Mouse (Mus musculus) hindbrain, embryonic 16.5 days (tissue): ENCODE measurements around the gene Cnga4. TPM values are rescaled to one million over a fixed set of nuclear protein-coding genes. Genes with fewer than 3 reads are reported as not detected.
A peak's percentile ranks its signal among the peaks of the same experiment; 100 is the strongest.
"Not testable (repeated sequence)": the region's sequence is repeated elsewhere in the genome, so short reads cannot be mapped to it uniquely, and the experiment has no call there.

ENCODE experiments used
- ATAC-seq: fragments of 200-750 bp; cut with Nextera tagmentation; 2 replicates; pipeline ENCODE4 v1.8.0; 2017; ENCODE audit warnings: moderate TSS enrichment, moderate library complexity
- H3K27ac ChIP-seq: fragments of 300-500 bp; sonication (generic); 2 replicates; pipeline ENCODE4 v1.5.1; 2014; ENCODE audit warnings: low read depth, mild to moderate bottlenecking, control low read depth, low read length, moderate library complexity
- H3K27me3 ChIP-seq: fragments of 300-500 bp; sonication (generic); replicated peaks from 2 replicates; pipeline ENCODE4 v1.6.1; 2014; ENCODE audit warnings: low read length; ENCODE audit not compliant: control insufficient read depth, insufficient read depth
- H3K36me3 ChIP-seq: fragments of 300-500 bp; sonication (generic); 2 replicates; pipeline ENCODE4 v1.6.1; 2014; ENCODE audit warnings: mild to moderate bottlenecking, low read length, moderate library complexity, mixed read lengths; ENCODE audit not compliant: control insufficient read depth, insufficient read depth
- H3K4me1 ChIP-seq: fragments of 300-500 bp; sonication (generic); 2 replicates; pipeline ENCODE4 v1.6.1; 2014; ENCODE audit warnings: low read depth, low read length; ENCODE audit not compliant: control insufficient read depth, insufficient read depth
- H3K4me2 ChIP-seq: fragments of 300-500 bp; sonication (generic); 2 replicates; pipeline ENCODE4 v1.6.1; 2014; ENCODE audit warnings: mild to moderate bottlenecking, low read length, control low read depth, moderate library complexity
- H3K4me3 ChIP-seq: fragments of 300-500 bp; sonication (generic); 2 replicates; pipeline ENCODE4 v1.5.1; 2014; ENCODE audit warnings: mild to moderate bottlenecking, low read length, control low read depth, moderate library complexity
- H3K9ac ChIP-seq: fragments of 300-500 bp; sonication (generic); 2 replicates; pipeline ENCODE4 v1.6.1; 2014; ENCODE audit warnings: low read depth, mild to moderate bottlenecking, control low read depth, low read length, moderate library complexity
- H3K9me3 ChIP-seq: fragments of 300-500 bp; sonication (generic); 2 replicates; pipeline ENCODE4 v1.6.1; 2014; ENCODE audit warnings: mild to moderate bottlenecking, low read length, moderate library complexity; ENCODE audit not compliant: control insufficient read depth
- WGBS: fragments of 180-500 bp; shearing (Covaris S2); extraction: QIAGEN DNeasy Blood & Tissue Kit; methylation state at CpG from one replicate; pipeline ENCODE4 v1.1.7; 2014; 5-methylcytosine and 5-hydroxymethylcytosine counted together
- polyA plus RNA-seq: library from polyadenylated mRNA; unstranded; fragments of >200 nt; fragmentation: Nextera tagmentation; extraction: Ambion mirVana; gene quantifications from 2 replicates; pipeline ENCODE4 v1.2.1, GENCODE M21; 2015

Gene Cnga4
- 0.17 TPM in 1 of 2 replicates, not detected in the other for polyA plus RNA-seq

- 82% methylated on average over 5 of the region's 5 CpGs for WGBS
These were observed at the start of gene Cnga4 for GRCm38 (mm10) chr7:105404268-105404667. Cnga4 (plus strand) TSS chr7:105404568.

GRCm38 (mm10) chr7:105356064-105356463 is 48.3 kb upstream of the Cnga4 start:
- not testable (repeated sequence) for H3K27ac ChIP-seq, H3K4me3 ChIP-seq, H3K27me3 ChIP-seq, H3K36me3 ChIP-seq, H3K4me2 ChIP-seq, H3K4me1 ChIP-seq, H3K9me3 ChIP-seq, H3K9ac ChIP-seq
- ATAC-seq: peak; percentile 67; the same call in 1 of the 2 replicates
- no CpG with 5 or more reads among the region's 5 CpGs for WGBS

More at GRCm38 (mm10) chr7:105404268-105404667, at the start of gene Cnga4:
- Histone ChIP-seq H3K9ac (no peak within 1 kb of the TSS), H3K36me3 (no peaks in the 10 kb centered on the region), H3K4me1 (peaks cover under 1% of the 10 kb centered on the region; the same call in 1 of the 2 replicates), H3K4me3 (no peak within 1 kb of the TSS), H3K9me3 (no peaks in the 10 kb centered on the region), H3K27me3 (no peaks in the 10 kb centered on the region), H3K4me2 (no peak within 1 kb of the TSS), H3K27ac (no peak within 1 kb of the TSS)
- ATAC-seq: no peak

- 90% methylated on average over 1 of the region's 2 CpGs for WGBS
- ATAC-seq: peak; percentile 88
- not testable (repeated sequence) for H3K9ac ChIP-seq, H3K9me3 ChIP-seq, H3K36me3 ChIP-seq, H3K27ac ChIP-seq, H3K4me2 ChIP-seq, H3K27me3 ChIP-seq, H3K4me1 ChIP-seq, H3K4me3 ChIP-seq
These were observed 47.9 kb upstream of the Cnga4 start for GRCm38 (mm10) chr7:105356487-105356886.

GRCm38 (mm10) chr7:105361713-105362112 is 42.7 kb upstream of the Cnga4 start:
- H3K4me3 ChIP-seq: no peak overlapping the region
- no peaks in the 10 kb centered on the region for H3K9me3 ChIP-seq
- H3K9ac ChIP-seq: no peak overlapping the region
- ATAC-seq: no peak
- 89% methylated on average over 2 of the region's 2 CpGs for WGBS
- no peaks in the 10 kb centered on the region for H3K36me3 ChIP-seq
- no peaks in the 10 kb centered on the region for H3K27me3 ChIP-seq
- no peak overlapping the region for H3K4me2 ChIP-seq
- H3K27ac ChIP-seq: no peak overlapping the region
- no peaks in the 10 kb centered on the region for H3K4me1 ChIP-seq

GRCm38 (mm10) chr7:105367268-105367667 is 37.1 kb upstream of the Cnga4 start:
- Histone ChIP-seq H3K4me3 (no peak overlapping the region), H3K4me2 (no peak overlapping the region), H3K36me3 (peaks cover 2% of the 10 kb centered on the region; the same call in 1 of the 2 replicates), H3K27me3 (no peaks in the 10 kb centered on the region), H3K9me3 (no peaks in the 10 kb centered on the region), H3K9ac (no peak overlapping the region), H3K27ac (no peak overlapping the region), H3K4me1 (no peaks in the 10 kb centered on the region)
- no peak for ATAC-seq
- 92% methylated on average over 5 of the region's 5 CpGs for WGBS

- Histone ChIP-seq H3K4me3 (no peak within 1 kb of the TSS), H3K9ac (no peak within 1 kb of the TSS), H3K36me3 (peaks cover 2% of the 10 kb centered on the region; the same call in 1 of the 2 replicates), H3K27me3 (no peaks in the 10 kb centered on the region), H3K27ac (no peak within 1 kb of the TSS), H3K9me3 (no peaks in the 10 kb centered on the region), H3K4me1 (no peaks in the 10 kb centered on the region), H3K4me2 (no peak within 1 kb of the TSS)
- no peak for ATAC-seq
- WGBS: 97% methylated on average over 1 of the region's 1 CpGs
These were observed 36.4 kb upstream of the Cnga4 start, which contains the start of gene Olfr692 for GRCm38 (mm10) chr7:105367930-105368329. Olfr692 (plus strand) TSS chr7:105368230.

- no peak overlapping the region for H3K4me2 ChIP-seq
- no peaks in the 10 kb centered on the region for H3K9me3 ChIP-seq
- no peak overlapping the region for H3K4me3 ChIP-seq
- H3K9ac ChIP-seq: no peak overlapping the region
- 92% methylated on average over 4 of the region's 4 CpGs for WGBS
- H3K36me3 ChIP-seq: peaks cover 4% of the 10 kb centered on the region; the same call in 1 of the 2 replicates
- no peaks in the 10 kb centered on the region for H3K4me1 ChIP-seq
- ATAC-seq: no peak
- no peak overlapping the region for H3K27ac ChIP-seq
- H3K27me3 ChIP-seq: no peaks in the 10 kb centered on the region
These were observed 35.8 kb upstream of the Cnga4 start for GRCm38 (mm10) chr7:105368521-105368920.

GRCm38 (mm10) chr7:105372912-105373311 is 31.5 kb upstream of the Cnga4 start:
- 95% methylated on average over 1 of the region's 1 CpGs for WGBS
- no peak for ATAC-seq
- no peaks in the 10 kb centered on the region for H3K9me3 ChIP-seq
- no peaks in the 10 kb centered on the region for H3K4me1 ChIP-seq
- H3K9ac ChIP-seq: no peak overlapping the region
- no peak overlapping the region for H3K4me2 ChIP-seq
- H3K4me3 ChIP-seq: no peak overlapping the region
- H3K27ac ChIP-seq: no peak overlapping the region
- peaks cover 11% of the 10 kb centered on the region for H3K36me3 ChIP-seq
- H3K27me3 ChIP-seq: no peaks in the 10 kb centered on the region

- H3K27ac ChIP-seq: no peak overlapping the region
- WGBS: 79% methylated on average over 4 of the region's 4 CpGs
- H3K36me3 ChIP-seq: peaks cover 17% of the 10 kb centered on the region
- no peak overlapping the region for H3K9ac ChIP-seq
- H3K4me2 ChIP-seq: no peak overlapping the region
- no peaks in the 10 kb centered on the region for H3K4me1 ChIP-seq
- no peak for ATAC-seq
- no peaks in the 10 kb centered on the region for H3K27me3 ChIP-seq
- H3K4me3 ChIP-seq: no peak overlapping the region
- H3K9me3 ChIP-seq: no peaks in the 10 kb centered on the region
These were observed 30.9 kb upstream of the Cnga4 start for GRCm38 (mm10) chr7:105373509-105373908.

- ATAC-seq: no peak
- Histone ChIP-seq H3K27me3 (no peaks in the 10 kb centered on the region), H3K9me3 (no peaks in the 10 kb centered on the region), H3K4me1 (no peaks in the 10 kb centered on the region), H3K27ac (no peak overlapping the region), H3K4me2 (no peak overlapping the region), H3K9ac (no peak overlapping the region), H3K4me3 (no peak overlapping the region), H3K36me3 (peaks cover 22% of the 10 kb centered on the region)
- 96% methylated on average over 3 of the region's 3 CpGs for WGBS
These were observed 30.4 kb upstream of the Cnga4 start for GRCm38 (mm10) chr7:105373976-105374375.
